Mouse (Mus musculus) CH12.LX (cell line): ENCODE results near the gene Fam213b. TPM values are rescaled to one million over a fixed set of nuclear protein-coding genes. Genes with fewer than 3 reads are reported as not detected.

Source experiments
- DNase-seq: peaks from one replicate; pipeline ENCODE4 v3.0.0-alpha.2; 2013; ENCODE audit errors: extremely low read depth
- H3K27ac ChIP-seq: 2 replicates; pipeline ENCODE4 v1.5.1; 2012; ENCODE audit warnings: low read depth, mild to moderate bottlenecking, control low read depth, moderate library complexity; ENCODE audit not compliant: insufficient read depth
- H3K27me3 ChIP-seq: replicated peaks from 2 replicates; pipeline ENCODE3; 2012; ENCODE audit warnings: inconsistent platforms
- H3K36me3 ChIP-seq, 2 experiments: replicated peaks in 1 of 2; 2 replicates each; pipeline versions ENCODE3 to v1.6.1; 2012; ENCODE audit warnings: inconsistent platforms in 1 of 2, low read length in 1 of 2, mild to moderate bottlenecking in 1 of 2, mixed read lengths in 1 of 2, moderate library complexity in 1 of 2; ENCODE audit not compliant: control insufficient read depth in 1 of 2, insufficient read depth in 1 of 2
- H3K4me1 ChIP-seq, 2 experiments: 2 replicates each; pipeline ENCODE4 v1.6.1; 2012; ENCODE audit warnings: inconsistent platforms in 1 of 2, moderate library complexity in 1 of 2; ENCODE audit not compliant: insufficient read depth in 2 of 2, control insufficient read depth in 1 of 2
- H3K4me2 ChIP-seq: 2 replicates; pipeline ENCODE4 v1.6.1; 2012; ENCODE audit warnings: low read depth, mild to moderate bottlenecking, control low read depth; ENCODE audit not compliant: poor library complexity, insufficient read depth, severe bottlenecking
- H3K4me3 ChIP-seq, 3 experiments: fragments of 150-350 bp in 1 of 3; sonication (generic) in 1 of 3; replicated peaks in 1 of 3; 2 replicates each; pipeline versions ENCODE3 to v1.5.1; 2011 to 2012; ENCODE audit warnings: low read depth in 2 of 3, low read length in 2 of 3, mild to moderate bottlenecking in 2 of 3, moderate library complexity in 2 of 3, control low read depth in 1 of 3, improper control_type of control experiment in 1 of 3, inconsistent platforms in 1 of 3, mixed read lengths in 1 of 3; ENCODE audit not compliant: poor library complexity in 1 of 3
- H3K79me2 ChIP-seq: replicated peaks from 2 replicates; pipeline ENCODE4 v1.6.1; 2012; ENCODE audit warnings: mild to moderate bottlenecking, moderate library complexity; ENCODE audit not compliant: control insufficient read depth, poor library complexity, insufficient read depth, severe bottlenecking; ENCODE audit errors: extremely low read depth
- H3K9ac ChIP-seq: 2 replicates; pipeline ENCODE4 v1.6.1; 2012; ENCODE audit warnings: low read depth, mild to moderate bottlenecking, control low read depth, moderate library complexity; ENCODE audit not compliant: insufficient read depth
- H3K9me3 ChIP-seq: replicated peaks from 2 replicates; pipeline ENCODE3; 2012; ENCODE audit warnings: low read length, inconsistent platforms, mixed read lengths
- BHLHE40 ChIP-seq: IDR thresholded peaks from 2 replicates; pipeline ENCODE4 v1.6.1; 2011; ENCODE audit warnings: mild to moderate bottlenecking, low read depth, low read length, improper control_type of control experiment
- CHD1 ChIP-seq: IDR thresholded peaks from 2 replicates; pipeline ENCODE4 v1.6.1; 2012; ENCODE audit warnings: low read depth, low read length, improper control_type of control experiment, inconsistent platforms
- CTCF ChIP-seq, 2 experiments: IDR thresholded peaks in 1 of 2; conservative IDR thresholded peaks in 1 of 2; 2 replicates each; pipeline ENCODE4 v1.5.1; 2011 to 2012; ENCODE audit warnings: low read depth in 2 of 2, low read length in 2 of 2, improper control_type of control experiment in 1 of 2, inconsistent platforms in 1 of 2, mild to moderate bottlenecking in 1 of 2, moderate library complexity in 1 of 2
- EP300 ChIP-seq: IDR thresholded peaks from 2 replicates; pipeline ENCODE4 v1.6.1; 2011; ENCODE audit warnings: low read length, improper control_type of control experiment
- ETS1 ChIP-seq: conservative IDR thresholded peaks from 2 replicates; pipeline ENCODE4 v1.6.1; 2012; ENCODE audit warnings: low read depth, mild to moderate bottlenecking, inconsistent platforms, low read length, improper control_type of control experiment, moderate library complexity
- HCFC1 ChIP-seq: IDR thresholded peaks from 2 replicates; pipeline ENCODE4 v1.6.1; 2012; ENCODE audit warnings: low read depth, mild to moderate bottlenecking, inconsistent platforms, low read length, improper control_type of control experiment
- IRF4 ChIP-seq: IDR thresholded peaks from 2 replicates; pipeline ENCODE4 v1.6.1; 2014; ENCODE audit warnings: low read depth, mild to moderate bottlenecking, inconsistent platforms, low read length, improper control_type of control experiment
- JUN ChIP-seq: IDR thresholded peaks from 2 replicates; pipeline ENCODE4 v1.6.1; 2011; ENCODE audit warnings: low read depth, mild to moderate bottlenecking, low read length, improper control_type of control experiment, moderate library complexity; ENCODE audit not compliant: insufficient read depth
- KAT2A ChIP-seq: IDR thresholded peaks from 2 replicates; pipeline ENCODE4 v1.6.1; 2012; ENCODE audit warnings: low read length, improper control_type of control experiment, inconsistent platforms; ENCODE audit not compliant: insufficient replicate concordance
- MAX ChIP-seq: IDR thresholded peaks from 2 replicates; pipeline ENCODE4 v1.6.1; 2011; ENCODE audit warnings: low read length, improper control_type of control experiment
- MEF2A ChIP-seq: IDR thresholded peaks from 2 replicates; pipeline ENCODE4 v1.6.1; 2014; ENCODE audit warnings: low read depth, mild to moderate bottlenecking, inconsistent platforms, low read length, improper control_type of control experiment, borderline replicate concordance
- MXI1 ChIP-seq: IDR thresholded peaks from 2 replicates; pipeline ENCODE4 v1.6.1; 2011; ENCODE audit warnings: mild to moderate bottlenecking, low read depth, low read length, improper control_type of control experiment
- MYC ChIP-seq: IDR thresholded peaks from 2 replicates; pipeline ENCODE4 v1.6.1; 2011; ENCODE audit warnings: low read depth, mild to moderate bottlenecking, improper control_type of control experiment, low read length
- NELFE ChIP-seq: IDR thresholded peaks from 2 replicates; pipeline ENCODE4 v1.6.1; 2011; ENCODE audit warnings: low read depth, low read length, improper control_type of control experiment
- NRF1 ChIP-seq: IDR thresholded peaks from 2 replicates; pipeline ENCODE4 v1.6.1; 2014; ENCODE audit warnings: low read depth, mild to moderate bottlenecking, inconsistent platforms, low read length, improper control_type of control experiment, moderate library complexity
- PAX5 ChIP-seq: IDR thresholded peaks from 2 replicates; pipeline ENCODE4 v1.6.1; 2012; ENCODE audit warnings: low read length, inconsistent platforms, mixed read lengths
- POLR2AphosphoS2 ChIP-seq: IDR thresholded peaks from 2 replicates; pipeline ENCODE4 v1.6.1; 2011; ENCODE audit warnings: low read depth, low read length, improper control_type of control experiment
- RAD21 ChIP-seq: IDR thresholded peaks from 2 replicates; pipeline ENCODE4 v1.6.1; 2011; ENCODE audit warnings: low read depth, mild to moderate bottlenecking, low read length, improper control_type of control experiment, moderate library complexity
- SIN3A ChIP-seq: IDR thresholded peaks from 2 replicates; pipeline ENCODE4 v1.6.1; 2012; ENCODE audit warnings: low read length, improper control_type of control experiment, inconsistent platforms
- SMC3 ChIP-seq: IDR thresholded peaks from 2 replicates; pipeline ENCODE4 v1.6.1; 2011; ENCODE audit warnings: low read depth, low read length, improper control_type of control experiment
- TCF12 ChIP-seq: IDR thresholded peaks from 2 replicates; pipeline ENCODE4 v1.6.1; 2014; ENCODE audit warnings: low read depth, mild to moderate bottlenecking, inconsistent platforms, low read length, improper control_type of control experiment
- UBTF ChIP-seq: IDR thresholded peaks from 2 replicates; pipeline ENCODE4 v1.6.1; 2012; ENCODE audit warnings: low read depth, mild to moderate bottlenecking, inconsistent platforms, low read length, improper control_type of control experiment, moderate library complexity
- ZKSCAN1 ChIP-seq: IDR thresholded peaks from 2 replicates; pipeline ENCODE4 v1.6.1; 2012; ENCODE audit warnings: low read depth, inconsistent platforms, low read length, improper control_type of control experiment, borderline replicate concordance
- ZMIZ1 ChIP-seq: IDR thresholded peaks from 2 replicates; pipeline ENCODE4 v1.6.1; 2012; ENCODE audit warnings: low read depth, mild to moderate bottlenecking, inconsistent platforms, low read length, improper control_type of control experiment
- dilution Hi-C: fragments of 300-500 bp; cut with MboI; formaldehyde crosslinking; loops from 2 replicates; pipeline ENCODE4 v1.14.3; 2020; ENCODE audit warnings: low sequenced_read_pairs; ENCODE audit not compliant: extremely low pct_unique_long_range_greater_than_20kb, extremely low pct_ligation_motif_present
- in situ Hi-C: fragments of 300-500 bp; cut with MboI; formaldehyde crosslinking; loops from 3 replicates; pipeline ENCODE4 v1.14.3; 2019; ENCODE audit warnings: low sequenced_read_pairs, low pct_ligation_motif_present, low pct_unique_long_range_greater_than_20kb, mixed read lengths
- polyA plus RNA-seq: library from polyadenylated mRNA; unstranded; fragments of >175 nt; gene quantifications from 2 replicates; pipeline ENCODE4 v1.2.1, GENCODE M21; 2012; ENCODE audit warnings: low read depth; ENCODE audit not compliant: insufficient read length
- total RNA-seq, 2 experiments: library from RNA; depleted of rRNA; stranded (reverse); fragments of 300-350 nt in 1 of 2; fragments of >200 nt in 1 of 2; gene quantifications; 2 replicates each; pipeline ENCODE4 v1.2.3; 2012 to 2014

Fam213b gene
- total and polyA plus RNA-seq, 3 experiments = 5.5 to 49.8 (median 6.1) TPM

DNA sequence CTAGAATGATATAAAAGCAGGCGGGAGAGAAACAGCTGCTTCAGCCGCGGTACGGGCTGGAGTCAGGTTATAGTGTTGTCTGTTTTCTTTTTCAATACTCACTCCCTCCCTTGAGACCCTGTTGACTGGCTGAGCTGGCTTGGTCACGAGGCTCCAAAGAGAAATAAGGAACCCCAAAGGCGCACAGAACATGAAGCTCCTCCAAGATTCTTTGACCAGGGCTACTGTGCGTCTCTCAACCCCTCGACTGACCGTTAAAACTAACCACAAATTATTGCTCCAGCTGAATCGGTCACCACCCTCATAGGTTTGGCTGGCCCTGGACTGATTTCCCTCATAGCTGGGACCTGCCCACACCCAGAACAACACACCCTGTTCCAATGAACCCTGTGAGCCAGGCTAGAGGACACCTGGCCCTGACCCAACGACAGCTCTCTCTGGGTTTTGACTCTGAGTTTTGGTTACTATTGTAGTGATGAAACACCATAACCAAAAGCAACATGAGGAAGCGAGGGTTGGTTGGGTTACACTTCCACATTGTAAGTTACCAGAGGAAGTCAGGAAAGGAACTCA, 30.2 kb upstream of the Fam213b start:
- H3K36me3 ChIP-seq = peaks cover 18 to 23% of the 10 kb centered on the region in 2 experiments
- DNase-seq = no peak
- dilution Hi-C loops (no loop called here), in situ Hi-C loops (loop anchor here (25.0 kb wide), 1 partner anchor 792 kb away; the partner anchor contains the start of genes Trp73 and Wrap73)
- H3K9ac ChIP-seq = peak overlapping the region; percentile 91
- no peaks in the 10 kb centered on the region for H3K27me3 ChIP-seq
- H3K9me3 ChIP-seq = peaks cover 4% of the 10 kb centered on the region
- peak overlapping the region in 2 of 3 experiments; percentile 58 to 67 for H3K4me3 ChIP-seq
- H3K4me2 ChIP-seq = peak overlapping the region; percentile 93
- peaks cover 25% of the 10 kb centered on the region for H3K79me2 ChIP-seq
- peak overlapping the region; percentile 83 for H3K27ac ChIP-seq
- H3K4me1 ChIP-seq = peaks cover 34 to 65% of the 10 kb centered on the region in 2 experiments
- TF ChIP-seq NELFE (0 out of 2 replicates have a peak, but pooled peaks have one; percentile 38), JUN (no peak), BHLHE40 (peak; percentile 59; the same call in 1 of the 2 replicates), UBTF (peak; percentile 58; the same call in 1 of the 2 replicates), MAX (0 out of 2 replicates have a peak, but pooled peaks have one; percentile 37)
- TF ChIP-seq, all 38 proteins: peak for 4

DNA sequence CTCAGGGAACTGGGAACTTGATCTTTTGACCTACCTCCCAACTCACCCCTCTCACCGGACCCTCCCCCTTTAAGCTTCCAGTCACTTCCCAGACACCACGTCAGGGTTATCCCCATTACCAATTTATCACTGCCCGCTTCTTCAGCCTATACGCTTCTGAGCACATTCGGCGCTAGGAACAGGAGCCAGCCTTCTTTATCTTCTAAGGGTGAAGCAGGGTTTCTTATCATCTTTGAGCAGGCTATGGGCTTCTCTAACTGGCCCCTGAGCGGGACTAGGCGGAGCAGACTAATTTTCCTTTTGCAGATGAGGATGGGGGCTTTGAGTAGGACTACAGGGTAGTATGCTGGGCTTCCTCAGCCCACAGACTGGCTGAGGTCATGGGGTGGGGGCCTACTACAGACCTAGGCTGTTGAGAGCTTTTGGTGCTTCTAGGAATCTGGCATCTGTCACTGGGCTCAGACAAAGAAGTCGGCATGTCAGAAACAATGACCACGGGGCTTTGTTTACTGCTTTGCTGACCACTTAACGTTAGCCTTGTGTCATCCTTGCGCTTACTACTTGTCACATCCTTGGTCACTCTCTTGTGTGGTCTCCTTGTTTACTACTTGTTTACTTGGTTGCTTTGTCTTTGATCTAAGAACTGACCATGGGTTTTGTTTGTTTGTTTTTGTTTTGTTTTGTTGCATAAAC, 29.6 kb upstream of the Fam213b start, which contains the start of gene Tnfrsf14:
TSS of gene Tnfrsf14 (minus strand) at position 169 of the 693 bp plus-strand sequence.
- dilution Hi-C loops = no loop called here
- in situ Hi-C loops = loop anchor here (25.0 kb wide), 1 partner anchor 791 kb away; the partner anchor contains the start of genes Trp73 and Wrap73
- peaks cover 25% of the 10 kb centered on the region for H3K79me2 ChIP-seq
- H3K9ac ChIP-seq = peak within 1 kb of the TSS; percentile 91
- DNase-seq = no peak
- H3K27me3 ChIP-seq = no peaks in the 10 kb centered on the region
- peak within 1 kb of the TSS; percentile 58 to 74 (median 67) for H3K4me3 ChIP-seq
- peaks cover 32 to 59% of the 10 kb centered on the region in 2 experiments for H3K4me1 ChIP-seq
- peak; percentile 56 for TF ChIP-seq SIN3A
- no peak for TF ChIP-seq HCFC1
- TF ChIP-seq NRF1 = no peak
- no peak for TF ChIP-seq MEF2A
- no peak for TF ChIP-seq PAX5
- peak; percentile 32 for TF ChIP-seq ZMIZ1
- TF ChIP-seq MXI1 = no peak; the same call in 1 of the 2 replicates
- TF ChIP-seq SMC3 = no peak
- no peak for TF ChIP-seq KAT2A
- TF ChIP-seq MAX = no peak; the same call in 1 of the 2 replicates
- no peak for TF ChIP-seq RAD21
- 0 out of 2 replicates have a peak, but pooled peaks have one; percentile 6 for TF ChIP-seq MYC
- TF ChIP-seq CTCF (conservative IDR thresholded peaks at IDR 0.05 in 1 of 2, IDR thresholded peaks at IDR 0.05 in 1 of 2; ENCODE audit: low read depth in 2 of 2, low read length in 2 of 2) = no peak
- no peak for TF ChIP-seq ZKSCAN1
- TF ChIP-seq TCF12 = peak; percentile 21; the same call in 1 of the 2 replicates
- peak; percentile 48; the same call in 1 of the 2 replicates for TF ChIP-seq CHD1
- peak; percentile 39; the same call in 1 of the 2 replicates for TF ChIP-seq EP300
- TF ChIP-seq ETS1 = no peak
- TF ChIP-seq POLR2AphosphoS2 = no peak
- no peak for TF ChIP-seq NELFE
- no peak for TF ChIP-seq IRF4
- peaks cover 24 to 29% of the 10 kb centered on the region in 2 experiments for H3K36me3 ChIP-seq
- peaks cover 6% of the 10 kb centered on the region for H3K9me3 ChIP-seq
- peak within 1 kb of the TSS; percentile 93 for H3K4me2 ChIP-seq
- peak within 1 kb of the TSS; percentile 83 for H3K27ac ChIP-seq
